Mouse (Mus musculus): ENCODE measurements at regions not wholly inside any gene's neighbourhood (a gene's known extent, or its start where the extent isn't known, plus 50 kb on each side); places are given as distances from the start of the nearest gene placed in this dataset.

DNA sequence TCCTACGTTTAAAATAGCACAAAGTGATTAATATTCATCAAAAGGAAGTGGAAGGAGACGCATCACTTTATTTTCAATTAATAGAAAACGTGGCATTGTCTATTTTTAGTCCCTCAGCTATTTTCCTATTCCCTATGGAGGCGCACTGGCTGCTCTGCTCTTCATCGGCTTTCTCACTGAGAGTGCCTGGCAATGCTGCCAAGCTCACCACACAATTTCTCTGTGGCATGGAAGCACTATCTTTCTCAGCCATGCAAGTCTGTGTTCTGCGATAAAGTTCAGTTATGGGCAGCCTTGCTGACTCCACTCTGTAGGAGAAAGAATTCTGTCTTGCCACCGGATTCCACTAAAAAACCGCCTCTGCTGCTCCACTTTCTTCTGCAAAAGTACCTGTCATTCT lies 67.1 kb upstream of the Mgat4c start:
- DNase-seq, result peak; percentile 3
